Mouse (Mus musculus): ENCODE data around the gene Lpcat2.

DNA sequence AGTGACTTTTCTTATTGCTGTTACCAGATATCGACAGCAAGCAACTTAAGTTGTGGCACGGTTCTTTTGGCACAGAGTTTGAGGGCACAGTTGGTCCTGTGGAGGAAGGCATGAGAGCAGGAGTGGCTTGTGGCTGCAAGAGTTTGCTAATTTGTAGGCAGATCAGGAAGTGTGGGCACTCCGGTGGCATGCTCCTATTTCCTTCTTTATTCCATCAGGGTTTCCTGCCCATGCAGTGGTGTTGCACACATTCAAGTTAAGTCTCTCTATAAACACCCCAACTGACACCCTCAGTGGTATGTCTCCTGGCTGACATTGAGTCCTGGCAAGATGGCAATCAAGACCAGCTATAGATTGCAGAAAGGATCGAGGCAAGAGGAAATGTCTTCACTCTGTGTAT, 93.9 kb downstream of the Lpcat2 start:
- TF ChIP-seq POLR2A (IDR thresholded peaks at IDR 0.05; ENCODE audit: control insufficient read depth, low read depth, low read length) (no peak), CTCF (IDR thresholded peaks at IDR 0.05; ENCODE audit: control insufficient read depth, insufficient read depth, insufficient replicate concordance, low read depth, low read length) (no peak)

Measured in testis, adult 2 months (tissue).